Mouse (Mus musculus): ENCODE measurements around the gene Serac1. TPM values are rescaled to one million over a fixed set of nuclear protein-coding genes. Genes with fewer than 3 reads are reported as not detected.

Serac1 gene
- total and polyA plus RNA-seq, 3 experiments, result 4.1 to 5.9 TPM; not detected in 1

DNA sequence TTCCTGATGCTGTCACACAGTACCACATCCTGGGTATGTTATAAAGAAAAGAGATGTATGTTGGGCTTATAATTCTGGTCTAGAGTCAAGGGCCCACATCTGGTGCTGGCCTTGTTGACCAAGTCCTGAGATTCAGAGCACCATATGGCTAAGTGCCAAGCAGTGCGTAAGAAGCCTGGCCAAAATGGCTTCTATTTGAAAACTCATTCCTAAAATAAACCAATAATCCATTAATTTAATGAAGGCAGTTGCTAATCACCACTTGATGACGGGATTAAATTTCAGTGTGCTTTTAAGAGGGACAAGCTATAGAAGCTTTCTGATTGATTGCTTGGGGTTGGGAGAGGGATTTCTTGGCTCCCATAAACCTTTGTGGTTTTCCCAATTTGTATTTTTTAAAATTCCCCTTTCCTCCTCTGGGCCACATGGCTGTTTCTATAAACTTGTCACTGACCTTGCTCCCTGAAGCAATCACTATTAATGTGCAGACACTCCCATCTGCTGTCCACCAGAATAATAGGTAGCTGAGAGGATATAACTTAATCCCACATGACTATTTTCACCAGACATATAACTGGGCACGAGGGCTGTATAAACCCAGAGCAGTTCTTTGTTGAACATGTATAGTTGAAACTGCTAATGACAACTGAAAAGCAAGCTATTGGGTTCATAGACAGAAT, 85.8 kb downstream of the Serac1 start:
- Histone ChIP-seq H3K79me2 (ENCODE audit: control insufficient read depth, insufficient read depth, low read length, poor library complexity) (no peaks in the 10 kb centered on the region), H3K9ac (ENCODE audit: control insufficient read depth, low read depth, low read length, poor library complexity, severe bottlenecking) (no peak overlapping the region), H3K27ac (ENCODE audit: control insufficient read depth, low read depth, low read length) (no peak overlapping the region; the same call in 1 of the 2 replicates), H3K9me3 (replicated peaks; ENCODE audit: insufficient read depth, low read length) (no peaks in the 10 kb centered on the region), H3K36me3 (ENCODE audit: control insufficient read depth in 1 of 2, insufficient read depth in 2 of 2, low read length in 2 of 2) (no peaks in the 10 kb centered on the region), H3K4me1 (ENCODE audit: control insufficient read depth in 1 of 2, insufficient read depth in 2 of 2, low read length in 2 of 2) (peaks cover 5 to 7% of the 10 kb centered on the region in 2 experiments; a peak in 2 of 4 replicates), H3K4me3 (ENCODE audit: control insufficient read depth in 1 of 2, insufficient read depth in 1 of 2, low read depth in 2 of 2, low read length in 2 of 2) (no peak overlapping the region), H3K27me3 (ENCODE audit: control insufficient read depth in 1 of 2, insufficient read depth in 2 of 2, low read length in 2 of 2) (no peaks in the 10 kb centered on the region)
- DNase-seq (ENCODE audit: low read depth, low spot score), result no peak
- peak; percentile 12; the same call in 1 of the 2 replicates for TF ChIP-seq RAD21 (IDR thresholded peaks at IDR 0.05; ENCODE audit: low read depth, low read length)
- TF ChIP-seq TCF12 (IDR thresholded peaks at IDR 0.05; ENCODE audit: low read depth, low read length), result no peak

DNA sequence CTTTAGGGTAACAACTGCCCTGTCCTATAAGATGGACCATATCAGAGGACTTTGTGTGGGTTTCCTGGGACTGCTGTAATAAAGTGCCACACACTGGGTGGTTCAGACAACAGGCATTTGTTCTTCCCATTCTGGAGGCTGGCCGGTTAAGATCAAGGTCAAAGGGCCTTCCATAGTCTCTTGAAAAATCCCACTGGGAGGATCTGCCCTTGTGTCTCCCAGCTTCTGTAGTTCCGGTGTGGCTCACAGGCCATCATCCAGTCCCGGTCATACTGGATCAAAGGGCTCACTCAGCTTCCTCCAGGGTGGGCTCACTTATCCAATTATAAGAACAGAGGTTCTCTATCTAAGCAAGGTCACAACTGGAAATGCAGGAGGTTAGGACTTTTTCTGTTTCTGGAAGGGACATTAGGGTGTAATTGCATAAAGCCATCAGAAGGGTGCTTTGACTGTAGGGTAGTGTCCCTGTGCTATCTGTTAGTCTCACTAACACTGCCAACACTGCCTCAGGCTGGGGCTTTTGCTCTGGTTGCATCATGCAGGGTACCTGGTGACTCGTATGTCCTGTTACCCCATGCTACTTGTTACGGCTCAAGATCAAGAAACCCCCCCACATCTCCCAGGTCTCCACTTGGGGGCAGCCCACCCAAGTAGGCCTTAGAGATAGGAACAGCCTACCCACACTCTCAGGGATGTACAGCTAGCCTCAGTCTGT, 86.5 kb downstream of the Serac1 start:
- H3K27me3 ChIP-seq (ENCODE audit: control insufficient read depth in 1 of 2, insufficient read depth in 2 of 2, low read length in 2 of 2), result no peaks in the 10 kb centered on the region
- H3K9me3 ChIP-seq (replicated peaks; ENCODE audit: insufficient read depth, low read length), result no peaks in the 10 kb centered on the region
- TF ChIP-seq MAX (IDR thresholded peaks at IDR 0.05; ENCODE audit: low read length) (no peak), GATA1 (IDR thresholded peaks at IDR 0.05; ENCODE audit: low read depth, low read length) (no peak), POLR2AphosphoS2 (IDR thresholded peaks at IDR 0.05; ENCODE audit: low read length) (no peak), RCOR1 (IDR thresholded peaks at IDR 0.05; ENCODE audit: low read depth, low read length) (no peak), JUND (IDR thresholded peaks at IDR 0.05; ENCODE audit: low read depth, low read length) (no peak), HCFC1 (IDR thresholded peaks at IDR 0.05; ENCODE audit: low read depth, low read length) (no peak), ZMIZ1 (IDR thresholded peaks at IDR 0.05; ENCODE audit: low read depth, low read length) (no peak), RAD21 (IDR thresholded peaks at IDR 0.05; ENCODE audit: low read depth, low read length) (no peak), UBTF (IDR thresholded peaks at IDR 0.05; ENCODE audit: borderline replicate concordance, insufficient read depth, low read depth, low read length) (no peak), NELFE (IDR thresholded peaks at IDR 0.05; ENCODE audit: low read depth, low read length) (no peak), USF2 (IDR thresholded peaks at IDR 0.05; ENCODE audit: borderline replicate concordance in 1 of 2, insufficient read depth in 1 of 2, low read depth in 1 of 2, low read length in 2 of 2) (no peak), TAL1 (IDR thresholded peaks at IDR 0.05; ENCODE audit: low read length) (no peak), KAT2A (conservative IDR thresholded peaks at IDR 0.05; ENCODE audit: low read depth, low read length) (no peak), CTCF (IDR thresholded peaks at IDR 0.05 in 2 of 3, conservative IDR thresholded peaks at IDR 0.05 in 1 of 3; ENCODE audit: control insufficient read depth in 1 of 3, insufficient read depth in 1 of 3, low read depth in 2 of 3, low read length in 3 of 3, poor library complexity in 1 of 3, severe bottlenecking in 1 of 3) (no peak), SMC3 (IDR thresholded peaks at IDR 0.05; ENCODE audit: low read depth, low read length) (no peak), MAZ (IDR thresholded peaks at IDR 0.05; ENCODE audit: low read depth, low read length) (no peak)
- H3K79me2 ChIP-seq (ENCODE audit: control insufficient read depth, insufficient read depth, low read length, poor library complexity), result no peaks in the 10 kb centered on the region
- H3K9ac ChIP-seq (ENCODE audit: control insufficient read depth, low read depth, low read length, poor library complexity, severe bottlenecking), result no peak overlapping the region
- H3K4me3 ChIP-seq (ENCODE audit: control insufficient read depth in 1 of 2, insufficient read depth in 1 of 2, low read depth in 2 of 2, low read length in 2 of 2), result no peak overlapping the region
- DNase-seq (ENCODE audit: low read depth, low spot score), result peak; percentile 38
- H3K4me1 ChIP-seq (ENCODE audit: control insufficient read depth in 1 of 2, insufficient read depth in 2 of 2, low read length in 2 of 2), result peaks cover 5 to 7% of the 10 kb centered on the region in 2 experiments; a peak in 2 of 4 replicates
- H3K27ac ChIP-seq (ENCODE audit: control insufficient read depth, low read depth, low read length), result peak overlapping the region; percentile 20; the same call in 1 of the 2 replicates
- no peaks in the 10 kb centered on the region for H3K36me3 ChIP-seq (ENCODE audit: control insufficient read depth in 1 of 2, insufficient read depth in 2 of 2, low read length in 2 of 2)

Other genes starting within 250 kb of the Serac1 start
- 12.6 and 12.9 TPM in 2 replicates for gene Snx9, start 238.4 kb downstream of the Serac1 start, total RNA-seq (2012; rRNA removed)
- 10 to 100 TPM in 1 of 2 experiments, not detected in 1; 22.8 TPM for gene Snx9, start 238.4 kb downstream of the Serac1 start, polyA plus RNA-seq (2012; ENCODE audit: insufficient read depth in 1 of 2, insufficient read length in 2 of 2, low read depth in 1 of 2, low replicate concordance in 2 of 2, missing spikeins in 1 of 2)
- gene Synj2, start 138.5 kb downstream of the Serac1 start, total RNA-seq (2012; rRNA removed), result 1.2 and 1.8 TPM in 2 replicates
- gene Synj2, start 138.5 kb downstream of the Serac1 start, polyA plus RNA-seq (2012; ENCODE audit: insufficient read depth in 1 of 2, insufficient read length in 2 of 2, low read depth in 1 of 2, low replicate concordance in 2 of 2, missing spikeins in 1 of 2), result 1 to 10 TPM in 1 of 2 experiments, not detected in 1; 2.5 TPM
- gene Gtf2h5, start within 50 bp of the Serac1 start, total RNA-seq (2012; rRNA removed), result 90.7 and 90.9 TPM in 2 replicates
- gene Gtf2h5, start within 50 bp of the Serac1 start, polyA plus RNA-seq (2012; ENCODE audit: insufficient read depth in 1 of 2, insufficient read length in 2 of 2, low read depth in 1 of 2, low replicate concordance in 2 of 2, missing spikeins in 1 of 2), result 10 to 100 TPM in 1 of 2 experiments, not detected in 1; 78.3 TPM
- 49.0 and 59.2 TPM in 2 replicates for gene Tulp4, start 26.7 kb upstream of the Serac1 start, total RNA-seq (2012; rRNA removed)
- 1 to 10 TPM in 1 of 2 experiments, not detected in 1; 7.7 TPM for gene Tulp4, start 26.7 kb upstream of the Serac1 start, polyA plus RNA-seq (2012; ENCODE audit: insufficient read depth in 1 of 2, insufficient read length in 2 of 2, low read depth in 1 of 2, low replicate concordance in 2 of 2, missing spikeins in 1 of 2)
- 6.0 and 6.5 TPM in 2 replicates for gene Tmem181a, start 177.1 kb upstream of the Serac1 start, total RNA-seq (2012; rRNA removed)
- 10 to 100 TPM; 10.8 to 25.5 TPM for gene Tmem181a, start 177.1 kb upstream of the Serac1 start, polyA plus RNA-seq (2012; ENCODE audit: insufficient read depth in 1 of 2, insufficient read length in 2 of 2, low read depth in 1 of 2, low replicate concordance in 2 of 2, missing spikeins in 1 of 2)
- gene Dynlt1a, start 237.8 kb upstream of the Serac1 start, total RNA-seq (2012; rRNA removed), result 7.8 and 10.9 TPM in 2 replicates
- 10 to 100 TPM in 1 of 2 experiments, not detected in 1; 15.9 TPM for gene Dynlt1a, start 237.8 kb upstream of the Serac1 start, polyA plus RNA-seq (2012; ENCODE audit: insufficient read depth in 1 of 2, insufficient read length in 2 of 2, low read depth in 1 of 2, low replicate concordance in 2 of 2, missing spikeins in 1 of 2)

Data from MEL (cell line).